23 mouse cellular contexts compared by ENCODE assay signal in genomic region chr2:30212169-30212545, GRCm38 (mm10). TPM values are rescaled to one million over a fixed set of nuclear protein-coding genes. Genes with fewer than 3 reads are reported as not detected.
DNase-seq lines count a peak whose midpoint lies in the region; ATAC-seq and TF ChIP-seq lines count a peak whose summit lies in the region.
"Had no signal": no experiment of that assay in that cellular context is flagged by ENCODE, and none has a peak within 500 bp of the region (broad histone marks: within the 10 kb centered on the region; RNA-seq: fewer than 3 reads in every experiment).

No protein-coding gene starts in this region.

- peak overlapping the region; percentile 72; the same call in 1 of the 2 replicates for H3K9ac ChIP-seq in liver, adult 2 months (ENCODE audit: low read depth, low read length)
- no peak overlapping the region for H3K9ac ChIP-seq in liver, embryonic 13.5 days
- no peak overlapping the region for H3K9ac ChIP-seq in liver, postnatal 0 days (replicated peaks)
- H3K9ac ChIP-seq in hindbrain, postnatal 0 days (replicated peaks; ENCODE audit: low read length): no peak overlapping the region
- H3K9ac ChIP-seq: forebrain, embryonic 13.5 days; heart, embryonic 13.5 days; hindbrain, embryonic 12.5 days; hindbrain, embryonic 15.5 days had no signal

- H3K27ac ChIP-seq in liver, adult 2 months (replicated peaks; ENCODE audit: insufficient read depth, low read depth, low read length): peak overlapping the region; percentile 97
- H3K27ac ChIP-seq in liver, embryonic 13.5 days: peak overlapping the region; percentile 50; the same call in 1 of the 2 replicates
- H3K27ac ChIP-seq in liver, postnatal 0 days (ENCODE audit: low read depth): peak overlapping the region; percentile 85
- H3K27ac ChIP-seq in hindbrain, postnatal 0 days: no peak overlapping the region
- H3K27ac ChIP-seq: forebrain, embryonic 10.5 days; forebrain, embryonic 13.5 days; heart, adult 2 months; heart, embryonic 10.5 days; heart, embryonic 13.5 days; hindbrain, embryonic 12.5 days; hindbrain, embryonic 15.5 days had no signal

- peaks cover 40% of the 10 kb centered on the region for H3K4me1 ChIP-seq in liver, adult 2 months (ENCODE audit: control insufficient read depth, insufficient read depth, low read length)
- H3K4me1 ChIP-seq in liver, embryonic 13.5 days (replicated peaks): peaks cover under 1% of the 10 kb centered on the region; the same call in 1 of the 2 replicates
- H3K4me1 ChIP-seq in liver, postnatal 0 days (ENCODE audit: insufficient read depth): peaks cover 14% of the 10 kb centered on the region
- no peaks in the 10 kb centered on the region for H3K4me1 ChIP-seq in hindbrain, postnatal 0 days (ENCODE audit: insufficient read depth, low read length)
- H3K4me1 ChIP-seq: forebrain, embryonic 13.5 days; heart, embryonic 10.5 days; heart, embryonic 13.5 days; hindbrain, embryonic 12.5 days; hindbrain, embryonic 15.5 days had no signal

- TF ChIP-seq EP300 in liver, postnatal 0 days (IDR thresholded peaks at IDR 0.05; ENCODE audit: low read depth): no peak

- TF ChIP-seq POLR2A in liver, adult 2 months (IDR thresholded peaks at IDR 0.05; ENCODE audit: extremely low read depth, insufficient read depth, low read length): no peak

- H3K79me2 ChIP-seq in liver, adult 2 months (ENCODE audit: control insufficient read depth, insufficient read depth, low read length): no peaks in the 10 kb centered on the region; the same call in 1 of the 2 replicates

- no peaks in the 10 kb centered on the region for H3K27me3 ChIP-seq in liver, adult 2 months (ENCODE audit: control insufficient read depth, insufficient read depth, low read length)
- H3K27me3 ChIP-seq in liver, embryonic 13.5 days: no peaks in the 10 kb centered on the region
- no peaks in the 10 kb centered on the region for H3K27me3 ChIP-seq in liver, postnatal 0 days (ENCODE audit: insufficient read depth, low read length)
- no peaks in the 10 kb centered on the region for H3K27me3 ChIP-seq in hindbrain, postnatal 0 days (ENCODE audit: insufficient read depth, low read length)
- H3K27me3 ChIP-seq: forebrain, embryonic 13.5 days; heart, embryonic 13.5 days; hindbrain, embryonic 12.5 days; hindbrain, embryonic 15.5 days had no signal

- H3K9me3 ChIP-seq in liver, embryonic 13.5 days (replicated peaks): no peaks in the 10 kb centered on the region
- no peaks in the 10 kb centered on the region for H3K9me3 ChIP-seq in liver, postnatal 0 days (ENCODE audit: low read length)
- no peaks in the 10 kb centered on the region for H3K9me3 ChIP-seq in hindbrain, postnatal 0 days (ENCODE audit: low read length)
- H3K9me3 ChIP-seq: forebrain, embryonic 10.5 days; forebrain, embryonic 13.5 days; heart, embryonic 10.5 days; heart, embryonic 13.5 days; hindbrain, embryonic 12.5 days; hindbrain, embryonic 15.5 days had no signal

- H3K36me3 ChIP-seq in liver, adult 2 months (ENCODE audit: control insufficient read depth, insufficient read depth, low read length): no peaks in the 10 kb centered on the region
- no peaks in the 10 kb centered on the region for H3K36me3 ChIP-seq in liver, embryonic 13.5 days
- H3K36me3 ChIP-seq in liver, postnatal 0 days (replicated peaks; ENCODE audit: insufficient read depth, low read length): no peaks in the 10 kb centered on the region
- no peaks in the 10 kb centered on the region for H3K36me3 ChIP-seq in hindbrain, postnatal 0 days (ENCODE audit: insufficient read depth, low read length)
- H3K36me3 ChIP-seq: forebrain, embryonic 10.5 days; heart, embryonic 10.5 days; heart, embryonic 13.5 days; hindbrain, embryonic 12.5 days; hindbrain, embryonic 15.5 days had no signal

- H3K4me3 ChIP-seq in liver, adult 2 months (ENCODE audit: insufficient read depth, low read depth, low read length): no peak overlapping the region
- no peak overlapping the region for H3K4me3 ChIP-seq in liver, embryonic 13.5 days (replicated peaks)
- no peak overlapping the region for H3K4me3 ChIP-seq in liver, postnatal 0 days (ENCODE audit: low read depth, low read length)
- H3K4me3 ChIP-seq in hindbrain, postnatal 0 days (ENCODE audit: low read length): no peak overlapping the region
- H3K4me3 ChIP-seq: forebrain, embryonic 10.5 days; forebrain, embryonic 13.5 days; heart, adult 2 months; heart, embryonic 10.5 days; heart, embryonic 13.5 days; hindbrain, embryonic 12.5 days; hindbrain, embryonic 15.5 days had no signal

- no peak overlapping the region for H3K4me2 ChIP-seq in liver, embryonic 13.5 days
- H3K4me2 ChIP-seq in liver, postnatal 0 days (ENCODE audit: low read depth, low read length): no peak overlapping the region
- H3K4me2 ChIP-seq in hindbrain, postnatal 0 days (ENCODE audit: low read depth, low read length): no peak overlapping the region
- H3K4me2 ChIP-seq: forebrain, embryonic 13.5 days; heart, embryonic 13.5 days; hindbrain, embryonic 12.5 days; hindbrain, embryonic 15.5 days had no signal

- TF ChIP-seq CTCF in liver, adult 2 months (IDR thresholded peaks at IDR 0.05; ENCODE audit: low read depth, low read length): no peak
- TF ChIP-seq CTCF in liver, postnatal 0 days (IDR thresholded peaks at IDR 0.05; ENCODE audit: low read depth): no peak
- no peak for TF ChIP-seq CTCF in hindbrain, postnatal 0 days (IDR thresholded peaks at IDR 0.05; ENCODE audit: low read depth)

- no peak for ATAC-seq in liver, embryonic 13.5 days (ENCODE audit: low read depth)
- ATAC-seq in liver, postnatal 0 days: peak; percentile 56; the same call in 1 of the 2 replicates
- ATAC-seq in hindbrain, postnatal 0 days: no peak
- ATAC-seq: CD4-positive, CD25-positive, alpha-beta regulatory T cell, adult 4 months; forebrain, embryonic 13.5 days; forebrain, embryonic 16.5 days had no signal

- peak; percentile 90 for DNase-seq in liver, adult 2 months (ENCODE audit: extremely low read depth, low read depth, low spot score)
- DNase-seq in liver: no peak
- DNase-seq in liver, embryonic 13.5 days: no peak
- DNase-seq in liver, postnatal 0 days: no peak
- DNase-seq in thymus, postnatal 0 days (ENCODE audit: low spot score): no peak
- DNase-seq in hindbrain, postnatal 0 days (ENCODE audit: low spot score): no peak
- DNase-seq: adrenal gland, adult 8-10 months; adrenal gland, postnatal 25 days; cerebellum, adult 18-20 months; cerebellum, adult 9-10 months; cerebellum, postnatal 14 days; gastrocnemius, postnatal 25 days; heart, adult 2 months; heart, postnatal 14 days had no signal

- WGBS in liver, adult 2 months: 21% methylated on average over 4 of the region's 4 CpGs
- 55% methylated on average over 4 of the region's 4 CpGs for WGBS in liver, embryonic 13.5 days (ENCODE audit: insufficient replicate concordance)
- 42% methylated on average over 4 of the region's 4 CpGs for WGBS in liver, postnatal 0 days (ENCODE audit: insufficient replicate concordance)
- 76% methylated on average over 4 of the region's 4 CpGs for WGBS in hindbrain, postnatal 0 days

RNA-seq across cellular contexts. Expression of gene Kyat1, which starts 6.5 kb away (rescaled TPM):
- total RNA-seq in liver, adult 2 months (2014; rRNA removed): 169 and 184 TPM in 2 replicates
- 267 and 378 TPM in 2 replicates for polyA plus RNA-seq in liver, adult 2 months (2012; rRNA removed)
- 9.7 and 10.1 TPM in 2 replicates for polyA plus RNA-seq in liver, embryonic 13.5 days (2015; fragmentation: Nextera tagmentation; extraction: Ambion mirVana)
- polyA plus RNA-seq in liver, postnatal 0 days (2015; fragmentation: Nextera tagmentation; extraction: Ambion mirVana): 32.2 and 32.3 TPM in 2 replicates
- 14.5 and 15.5 TPM in 2 replicates for polyA plus RNA-seq in thymus, postnatal 0 days (2015; fragmentation: Nextera tagmentation; extraction: Ambion mirVana)
- 23.9 and 34.3 TPM in 2 replicates for total RNA-seq in hindbrain, postnatal 0 days (2014; rRNA removed)
- polyA plus RNA-seq in hindbrain, postnatal 0 days (2015; fragmentation: Nextera tagmentation; extraction: Ambion mirVana): 17.0 and 17.9 TPM in 2 replicates

RNA-seq across cellular contexts. Expression of gene Lrrc8a, which starts 25.4 kb away (rescaled TPM):
- total RNA-seq in liver, adult 2 months (2014; rRNA removed): 8.5 and 14.0 TPM in 2 replicates
- 22.6 and 24.1 TPM in 2 replicates for polyA plus RNA-seq in liver, adult 2 months (2012; rRNA removed)
- 11.9 and 12.5 TPM in 2 replicates for polyA plus RNA-seq in liver, embryonic 13.5 days (2015; fragmentation: Nextera tagmentation; extraction: Ambion mirVana)
- polyA plus RNA-seq in liver, postnatal 0 days (2015; fragmentation: Nextera tagmentation; extraction: Ambion mirVana): 18.6 and 20.3 TPM in 2 replicates
- polyA plus RNA-seq in thymus, postnatal 0 days (2015; fragmentation: Nextera tagmentation; extraction: Ambion mirVana): 21.4 and 22.6 TPM in 2 replicates
- total RNA-seq in hindbrain, postnatal 0 days (2014; rRNA removed): 66.2 and 68.4 TPM in 2 replicates
- polyA plus RNA-seq in hindbrain, postnatal 0 days (2015; fragmentation: Nextera tagmentation; extraction: Ambion mirVana): 59.7 and 61.9 TPM in 2 replicates

RNA-seq across cellular contexts. Expression of gene Gm28035, which starts 28.2 kb away (rescaled TPM):
- 4.2 and 5.1 TPM in 2 replicates for total RNA-seq in liver, adult 2 months (2014; rRNA removed)
- polyA plus RNA-seq in liver, adult 2 months (2012; rRNA removed): 5.9 and 8.6 TPM in 2 replicates
- 0.05 and 0.07 TPM in 2 replicates for polyA plus RNA-seq in liver, embryonic 13.5 days (2015; fragmentation: Nextera tagmentation; extraction: Ambion mirVana)
- polyA plus RNA-seq in liver, postnatal 0 days (2015; fragmentation: Nextera tagmentation; extraction: Ambion mirVana): 0.14 and 0.18 TPM in 2 replicates
- polyA plus RNA-seq in thymus, postnatal 0 days (2015; fragmentation: Nextera tagmentation; extraction: Ambion mirVana): 0.04 and 0.08 TPM in 2 replicates
- 6.8 and 15.1 TPM in 2 replicates for total RNA-seq in hindbrain, postnatal 0 days (2014; rRNA removed)
- 0.25 and 0.31 TPM in 2 replicates for polyA plus RNA-seq in hindbrain, postnatal 0 days (2015; fragmentation: Nextera tagmentation; extraction: Ambion mirVana)
- total RNA-seq: MEL had no signal

RNA-seq across cellular contexts. Expression of gene Spout1, which starts 33.9 kb away (rescaled TPM):
- total RNA-seq in liver, adult 2 months (2014; rRNA removed): 12.9 and 13.1 TPM in 2 replicates
- polyA plus RNA-seq in liver, adult 2 months (2012; rRNA removed): 14.0 and 14.9 TPM in 2 replicates
- 40.5 and 42.5 TPM in 2 replicates for polyA plus RNA-seq in liver, embryonic 13.5 days (2015; fragmentation: Nextera tagmentation; extraction: Ambion mirVana)
- 12.8 and 13.7 TPM in 2 replicates for polyA plus RNA-seq in liver, postnatal 0 days (2015; fragmentation: Nextera tagmentation; extraction: Ambion mirVana)
- polyA plus RNA-seq in thymus, postnatal 0 days (2015; fragmentation: Nextera tagmentation; extraction: Ambion mirVana): 44.8 and 46.0 TPM in 2 replicates
- 32.6 and 48.2 TPM in 2 replicates for total RNA-seq in hindbrain, postnatal 0 days (2014; rRNA removed)
- 52.6 and 56.1 TPM in 2 replicates for polyA plus RNA-seq in hindbrain, postnatal 0 days (2015; fragmentation: Nextera tagmentation; extraction: Ambion mirVana)

RNA-seq across cellular contexts. Expression of gene Endog, which starts 40.9 kb away (rescaled TPM):
- total RNA-seq in liver, adult 2 months (2014; rRNA removed): 78.7 and 101 TPM in 2 replicates
- 122 and 132 TPM in 2 replicates for polyA plus RNA-seq in liver, adult 2 months (2012; rRNA removed)
- 14.2 and 15.6 TPM in 2 replicates for polyA plus RNA-seq in liver, embryonic 13.5 days (2015; fragmentation: Nextera tagmentation; extraction: Ambion mirVana)
- 51.2 and 56.3 TPM in 2 replicates for polyA plus RNA-seq in liver, postnatal 0 days (2015; fragmentation: Nextera tagmentation; extraction: Ambion mirVana)
- polyA plus RNA-seq in thymus, postnatal 0 days (2015; fragmentation: Nextera tagmentation; extraction: Ambion mirVana): 22.6 and 23.5 TPM in 2 replicates
- 63.7 and 64.1 TPM in 2 replicates for total RNA-seq in hindbrain, postnatal 0 days (2014; rRNA removed)
- 42.2 and 42.7 TPM in 2 replicates for polyA plus RNA-seq in hindbrain, postnatal 0 days (2015; fragmentation: Nextera tagmentation; extraction: Ambion mirVana)
